Mouse (Mus musculus): ENCODE measurements at regions not wholly inside any gene's neighbourhood (a gene's known extent, or its start where the extent isn't known, plus 50 kb on each side); places are given as distances from the start of the nearest gene placed in this dataset.

- 79% methylated on average over 14 of the region's 14 CpGs for WGBS
- peaks cover 8% of the 10 kb centered on the region for H3K9me3 ChIP-seq (ENCODE audit: control insufficient read depth, low read length)
- no peak overlapping the region for H3K4me2 ChIP-seq (replicated peaks; ENCODE audit: low read depth, low read length)
- no peak overlapping the region for H3K4me3 ChIP-seq (ENCODE audit: low read length)
- H3K36me3 ChIP-seq (ENCODE audit: control insufficient read depth, insufficient read depth, low read length) = no peaks in the 10 kb centered on the region
- H3K27ac ChIP-seq (ENCODE audit: low read depth, low read length) = no peak overlapping the region
- no peak for ATAC-seq (ENCODE audit: low FRiP score, low TSS enrichment)
- no peak overlapping the region for H3K9ac ChIP-seq (ENCODE audit: low read depth, low read length)
- H3K4me1 ChIP-seq (ENCODE audit: control insufficient read depth, insufficient read depth, low read length) = no peaks in the 10 kb centered on the region
- H3K27me3 ChIP-seq (ENCODE audit: control insufficient read depth, insufficient read depth, low read length) = no peaks in the 10 kb centered on the region
Measured at GRCm38 (mm10) chr6:13974710-13975506, 103.6 kb upstream of the 2610001J05Rik start.

- WGBS = 73% methylated on average over 2 of the region's 2 CpGs
- H3K27me3 ChIP-seq (ENCODE audit: control insufficient read depth, insufficient read depth, low read length) = no peaks in the 10 kb centered on the region
- H3K36me3 ChIP-seq (ENCODE audit: control insufficient read depth, insufficient read depth, low read length) = no peaks in the 10 kb centered on the region
- no peak overlapping the region for H3K27ac ChIP-seq (ENCODE audit: low read depth, low read length)
- H3K4me2 ChIP-seq (replicated peaks; ENCODE audit: low read depth, low read length) = no peak overlapping the region
- no peaks in the 10 kb centered on the region for H3K4me1 ChIP-seq (ENCODE audit: control insufficient read depth, insufficient read depth, low read length)
- ATAC-seq (ENCODE audit: low FRiP score, low TSS enrichment) = no peak
- H3K9ac ChIP-seq (ENCODE audit: low read depth, low read length) = no peak overlapping the region
- no peak overlapping the region for H3K4me3 ChIP-seq (ENCODE audit: low read length)
- no peaks in the 10 kb centered on the region for H3K9me3 ChIP-seq (ENCODE audit: control insufficient read depth, low read length)
Measured at GRCm38 (mm10) chr6:13964471-13964870, 93.2 kb upstream of the 2610001J05Rik start.

GRCm38 (mm10) chr6:13964013-13964412 lies 92.7 kb upstream of the 2610001J05Rik start:
- Histone ChIP-seq H3K9ac (ENCODE audit: low read depth, low read length) (no peak overlapping the region), H3K9me3 (ENCODE audit: control insufficient read depth, low read length) (no peaks in the 10 kb centered on the region), H3K27ac (ENCODE audit: low read depth, low read length) (no peak overlapping the region), H3K36me3 (ENCODE audit: control insufficient read depth, insufficient read depth, low read length) (no peaks in the 10 kb centered on the region), H3K4me1 (ENCODE audit: control insufficient read depth, insufficient read depth, low read length) (no peaks in the 10 kb centered on the region), H3K4me3 (ENCODE audit: low read length) (no peak overlapping the region), H3K4me2 (replicated peaks; ENCODE audit: low read depth, low read length) (no peak overlapping the region), H3K27me3 (ENCODE audit: control insufficient read depth, insufficient read depth, low read length) (no peaks in the 10 kb centered on the region)
- ATAC-seq (ENCODE audit: low FRiP score, low TSS enrichment) = no peak
- WGBS = 89% methylated on average over 2 of the region's 2 CpGs

- H3K27me3 ChIP-seq (ENCODE audit: control insufficient read depth, insufficient read depth, low read length) = no peaks in the 10 kb centered on the region
- no peaks in the 10 kb centered on the region for H3K9me3 ChIP-seq (ENCODE audit: control insufficient read depth, low read length)
- H3K36me3 ChIP-seq (ENCODE audit: control insufficient read depth, insufficient read depth, low read length) = no peaks in the 10 kb centered on the region
- H3K9ac ChIP-seq (ENCODE audit: low read depth, low read length) = no peak overlapping the region
- no peak overlapping the region for H3K4me3 ChIP-seq (ENCODE audit: low read length)
- 69% methylated on average over 4 of the region's 4 CpGs for WGBS
- ATAC-seq (ENCODE audit: low FRiP score, low TSS enrichment) = no peak
- H3K4me1 ChIP-seq (ENCODE audit: control insufficient read depth, insufficient read depth, low read length) = no peaks in the 10 kb centered on the region
- H3K4me2 ChIP-seq (replicated peaks; ENCODE audit: low read depth, low read length) = no peak overlapping the region
- H3K27ac ChIP-seq (ENCODE audit: low read depth, low read length) = no peak overlapping the region
Measured at GRCm38 (mm10) chr6:13949640-13950039, 78.3 kb upstream of the 2610001J05Rik start.

DNA sequence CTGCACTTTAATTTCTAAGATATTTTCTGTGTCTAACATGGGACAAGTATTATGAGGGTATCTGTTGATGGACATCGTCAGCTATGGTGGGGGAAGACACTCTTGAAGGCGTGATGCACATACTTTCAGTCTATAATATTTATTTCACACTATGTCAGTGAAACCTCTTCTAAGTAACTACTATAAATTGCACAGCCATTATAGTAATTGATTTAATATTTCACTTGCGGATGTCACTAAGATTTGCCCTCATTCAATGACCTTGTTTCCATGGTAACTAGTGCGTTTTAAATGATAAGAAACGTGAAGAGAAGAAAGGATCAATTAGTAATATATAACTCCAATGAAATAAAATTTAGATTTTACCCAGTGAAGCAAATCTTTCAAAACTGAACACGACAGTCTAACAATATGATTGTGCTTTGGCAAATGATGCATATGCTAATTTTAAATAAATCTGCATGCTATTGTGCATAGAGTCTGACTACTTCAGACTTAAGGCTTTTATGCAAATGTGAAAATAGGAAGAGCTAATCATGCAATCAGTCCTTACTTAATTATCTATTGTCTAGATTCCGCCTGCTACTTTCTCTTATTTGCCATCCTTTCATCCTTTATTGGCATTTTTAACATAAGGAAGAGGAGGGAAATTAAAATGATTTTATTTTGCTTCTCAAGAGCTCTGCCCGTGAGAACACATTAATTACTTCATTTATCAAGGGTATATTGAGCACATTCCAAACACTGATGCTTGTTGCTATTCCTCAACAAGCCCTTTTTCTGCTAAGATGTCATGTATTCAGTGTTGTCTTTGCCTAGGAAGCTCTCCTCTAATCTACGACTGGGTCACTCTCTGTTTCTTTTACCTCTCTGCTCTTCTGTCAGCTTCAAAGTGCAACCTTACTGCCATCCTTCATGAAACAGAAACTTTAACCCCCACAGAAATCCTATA lies 49.8 kb upstream of the 2610001J05Rik start:
- no peaks in the 10 kb centered on the region for H3K4me1 ChIP-seq (ENCODE audit: control insufficient read depth, insufficient read depth, low read length)
- no peaks in the 10 kb centered on the region for H3K36me3 ChIP-seq (ENCODE audit: control insufficient read depth, insufficient read depth, low read length)
- no peak overlapping the region for H3K9ac ChIP-seq (ENCODE audit: low read depth, low read length)
- no peak overlapping the region for H3K4me2 ChIP-seq (replicated peaks; ENCODE audit: low read depth, low read length)
- H3K9me3 ChIP-seq (ENCODE audit: control insufficient read depth, low read length) = no peaks in the 10 kb centered on the region
- no peak overlapping the region for H3K27ac ChIP-seq (ENCODE audit: low read depth, low read length)
- H3K27me3 ChIP-seq (ENCODE audit: control insufficient read depth, insufficient read depth, low read length) = no peaks in the 10 kb centered on the region
- no peak for ATAC-seq (ENCODE audit: low FRiP score, low TSS enrichment)
- WGBS = 77% methylated on average over 9 of the region's 9 CpGs
- H3K4me3 ChIP-seq (ENCODE audit: low read length) = no peak overlapping the region

Data from kidney, embryonic 14.5 days (tissue).